24 mouse cellular contexts compared by ENCODE assay signal in genomic region chr12:112543941-112544340, GRCm38 (mm10). TPM values are rescaled to one million over a fixed set of nuclear protein-coding genes. Genes with fewer than 3 reads are reported as not detected.
"Had no signal": no experiment of that assay in that cellular context is flagged by ENCODE, and none has a peak within 500 bp of the region (broad histone marks: within the 10 kb centered on the region; RNA-seq: fewer than 3 reads in every experiment).

No protein-coding gene starts in this region.

- H3K4me2 ChIP-seq: lung, embryonic 14.5 days; midbrain, embryonic 11.5 days; midbrain, embryonic 15.5 days; neural tube, embryonic 12.5 days; neural tube, embryonic 15.5 days had no signal

- H3K9me3 ChIP-seq: megakaryocyte, embryonic 14.5 days; midbrain, embryonic 15.5 days; neural tube, embryonic 12.5 days; neural tube, embryonic 15.5 days had no signal

- H3K9ac ChIP-seq: liver, embryonic 14.5 days; liver, postnatal 0 days; lung, embryonic 14.5 days; midbrain, embryonic 15.5 days; neural tube, embryonic 12.5 days; neural tube, embryonic 15.5 days had no signal

- H3K4me3 ChIP-seq: layer of hippocampus, adult 2 months; left cerebral cortex, adult 2 months; megakaryocyte, embryonic 14.5 days; midbrain, embryonic 15.5 days; neural tube, embryonic 12.5 days; neural tube, embryonic 15.5 days had no signal

- H3K27ac ChIP-seq: left cerebral cortex, adult 2 months; liver, embryonic 14.5 days; macrophage; midbrain, embryonic 15.5 days; neural tube, embryonic 12.5 days; neural tube, embryonic 15.5 days; stomach, postnatal 0 days had no signal

- ATAC-seq: lung, postnatal 0 days had no signal

- H3K36me3 ChIP-seq: midbrain, embryonic 15.5 days; neural tube, embryonic 12.5 days; neural tube, embryonic 15.5 days had no signal

- DNase-seq: kidney, adult 18-20 months; kidney, adult 9 months; kidney, postnatal 14 days; kidney, postnatal 4 days; layer of hippocampus, adult 9-11 months; layer of hippocampus, postnatal 36 days; liver, postnatal 0 days; lung, embryonic 14.5 days; right cerebral cortex, adult 18-20 months; right cerebral cortex, postnatal 14 days; right cerebral cortex, postnatal 4 days; thymus, postnatal 25 days had no signal

- H3K27me3 ChIP-seq: midbrain, embryonic 15.5 days had no signal

RNA-seq across cellular contexts. Expression of gene Tmem179, which starts 27.4 kb away (rescaled TPM):
- polyA plus RNA-seq: liver, postnatal 0 days; lung, postnatal 0 days; macrophage had no signal

RNA-seq across cellular contexts. Expression of gene A530016L24Rik, which starts 54.7 kb away (rescaled TPM):
- total RNA-seq: left cerebral cortex, adult 2 months had no signal
- polyA plus RNA-seq: limb, embryonic 11.5 days; liver, postnatal 0 days; lung, embryonic 14.5 days; macrophage; midbrain, embryonic 11.5 days; stomach, postnatal 0 days had no signal
